Mouse (Mus musculus): ENCODE measurements around the gene Sacm1l. TPM values are rescaled to one million over a fixed set of nuclear protein-coding genes. Genes with fewer than 3 reads are reported as not detected.

Gene Sacm1l
- total and polyA plus RNA-seq, 2 experiments = 7.7 to 74.3 TPM

DNA sequence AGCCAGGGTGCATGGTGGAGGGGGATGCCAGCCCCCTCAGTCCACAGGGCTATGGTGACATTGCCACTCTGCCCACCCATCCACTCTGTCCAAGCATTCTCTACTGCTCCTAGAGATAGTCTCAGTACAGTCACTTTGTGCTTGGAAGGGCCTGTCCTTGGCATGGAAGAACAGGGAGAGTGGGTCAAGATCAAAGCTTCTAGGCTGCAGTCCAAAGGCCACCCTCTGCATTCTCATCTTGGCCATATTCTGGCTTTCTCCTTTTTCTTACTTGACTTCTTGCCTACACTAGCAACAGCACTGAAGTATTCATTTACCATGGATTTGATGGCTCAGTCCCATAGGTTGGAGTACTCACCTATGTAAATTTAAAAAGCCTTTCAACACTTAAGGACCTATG lies 108.7 kb downstream of the Sacm1l start:
- Histone ChIP-seq H3K9ac (ENCODE audit: low read depth, low read length) (no peak overlapping the region), H3K27me3 (ENCODE audit: control insufficient read depth, insufficient read depth, low read length) (no peaks in the 10 kb centered on the region), H3K79me2 (ENCODE audit: control insufficient read depth, insufficient read depth, low read length) (no peaks in the 10 kb centered on the region), H3K27ac (replicated peaks; ENCODE audit: insufficient read depth, low read depth, low read length) (no peak overlapping the region), H3K4me3 (ENCODE audit: insufficient read depth, low read depth, low read length) (no peak overlapping the region), H3K4me1 (ENCODE audit: control insufficient read depth, insufficient read depth, low read length) (no peaks in the 10 kb centered on the region), H3K36me3 (ENCODE audit: control insufficient read depth, insufficient read depth, low read length) (no peaks in the 10 kb centered on the region)
- DNase-seq (ENCODE audit: extremely low read depth, low read depth, low spot score) = no peak
- TF ChIP-seq CTCF (IDR thresholded peaks at IDR 0.05; ENCODE audit: low read depth, low read length) = no peak
- no peak for TF ChIP-seq POLR2A (IDR thresholded peaks at IDR 0.05; ENCODE audit: extremely low read depth, insufficient read depth, low read length)

DNA sequence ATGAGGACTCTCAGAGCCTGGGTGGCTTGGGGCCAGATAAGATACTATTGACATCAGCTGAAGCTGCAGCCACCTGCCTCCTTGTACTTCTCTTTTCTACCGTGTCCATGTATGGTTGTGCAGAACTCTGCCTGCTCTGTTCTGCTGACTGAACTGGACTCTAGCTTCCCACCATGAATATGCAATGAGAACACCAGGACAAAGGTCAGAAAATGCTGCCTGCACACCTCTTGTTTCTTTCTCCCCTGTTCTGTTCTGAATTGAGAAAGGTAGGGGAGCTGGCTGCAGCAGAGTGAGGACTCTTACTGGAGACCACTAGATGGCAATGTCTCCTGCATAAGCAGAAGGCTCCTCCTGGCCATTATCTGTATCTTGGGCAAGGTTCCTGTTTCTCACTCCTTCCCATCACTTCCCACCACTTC lies 109.1 kb downstream of the Sacm1l start:
- Histone ChIP-seq H3K36me3 (ENCODE audit: control insufficient read depth, insufficient read depth, low read length) (no peaks in the 10 kb centered on the region), H3K27me3 (ENCODE audit: control insufficient read depth, insufficient read depth, low read length) (no peaks in the 10 kb centered on the region), H3K27ac (replicated peaks; ENCODE audit: insufficient read depth, low read depth, low read length) (no peak overlapping the region), H3K79me2 (ENCODE audit: control insufficient read depth, insufficient read depth, low read length) (no peaks in the 10 kb centered on the region), H3K4me3 (ENCODE audit: insufficient read depth, low read depth, low read length) (no peak overlapping the region), H3K4me1 (ENCODE audit: control insufficient read depth, insufficient read depth, low read length) (no peaks in the 10 kb centered on the region), H3K9ac (ENCODE audit: low read depth, low read length) (no peak overlapping the region)
- peak; percentile 32 for DNase-seq (ENCODE audit: extremely low read depth, low read depth, low spot score)
- TF ChIP-seq POLR2A (IDR thresholded peaks at IDR 0.05; ENCODE audit: extremely low read depth, insufficient read depth, low read length) (no peak), CTCF (IDR thresholded peaks at IDR 0.05; ENCODE audit: low read depth, low read length) (peak; percentile 44; the same call in 1 of the 2 replicates)
- WGBS = 36% methylated on average over 1 of the region's 1 CpGs

DNA sequence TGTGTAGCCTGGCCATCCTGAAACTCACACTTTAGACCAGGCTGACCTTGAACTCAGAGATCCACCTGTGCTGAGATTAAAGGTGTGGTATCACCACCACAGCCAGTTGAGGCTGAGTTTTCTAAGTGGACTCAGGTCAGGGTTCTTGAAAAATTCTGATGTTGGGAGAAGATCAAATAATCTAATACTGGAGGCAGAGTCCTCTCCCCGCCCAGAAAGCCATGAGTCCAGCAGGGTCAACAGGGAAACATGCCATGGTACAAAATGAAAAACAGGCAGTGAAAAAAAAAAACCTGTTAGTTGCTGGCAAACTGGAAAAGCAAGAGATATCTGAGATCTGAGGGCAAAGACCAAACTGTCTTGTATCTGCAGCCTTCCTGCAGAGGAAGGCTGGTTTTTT lies 110.5 kb downstream of the Sacm1l start:
- H3K27me3 ChIP-seq (ENCODE audit: control insufficient read depth, insufficient read depth, low read length) = no peaks in the 10 kb centered on the region
- no peaks in the 10 kb centered on the region for H3K36me3 ChIP-seq (ENCODE audit: control insufficient read depth, insufficient read depth, low read length)
- H3K79me2 ChIP-seq (ENCODE audit: control insufficient read depth, insufficient read depth, low read length) = no peaks in the 10 kb centered on the region
- 23% methylated on average over 1 of the region's 1 CpGs for WGBS
- TF ChIP-seq POLR2A (IDR thresholded peaks at IDR 0.05; ENCODE audit: extremely low read depth, insufficient read depth, low read length) (no peak), CTCF (IDR thresholded peaks at IDR 0.05; ENCODE audit: low read depth, low read length) (no peak)
- no peak overlapping the region for H3K4me3 ChIP-seq (ENCODE audit: insufficient read depth, low read depth, low read length)
- peak; percentile 67 for DNase-seq (ENCODE audit: extremely low read depth, low read depth, low spot score)
- H3K9ac ChIP-seq (ENCODE audit: low read depth, low read length) = no peak overlapping the region
- no peak overlapping the region for H3K27ac ChIP-seq (replicated peaks; ENCODE audit: insufficient read depth, low read depth, low read length)
- no peaks in the 10 kb centered on the region for H3K4me1 ChIP-seq (ENCODE audit: control insufficient read depth, insufficient read depth, low read length)

Other genes starting within 250 kb of the Sacm1l start
- 22.8 and 24.1 TPM in 2 replicates for gene Lars2, start 162.8 kb upstream of the Sacm1l start, total RNA-seq (2014; rRNA removed)
- gene Lars2, start 162.8 kb upstream of the Sacm1l start, polyA plus RNA-seq (2012; rRNA removed) = 482 and 827 TPM in 2 replicates
- 19.7 and 22.2 TPM in 2 replicates for gene Limd1, start 51.1 kb upstream of the Sacm1l start, total RNA-seq (2014; rRNA removed)
- 15.9 and 24.6 TPM in 2 replicates for gene Limd1, start 51.1 kb upstream of the Sacm1l start, polyA plus RNA-seq (2012; rRNA removed)
- gene Slc6a20b, start 102.8 kb downstream of the Sacm1l start, total RNA-seq (2014; rRNA removed) = 0.07 TPM in 1 of 2 replicates, not detected in the other
- gene Slc6a20b, start 102.8 kb downstream of the Sacm1l start, polyA plus RNA-seq (2012; rRNA removed) = not detected in 2 replicates
- 0.18 and 0.20 TPM in 2 replicates for gene Ccr9, start 148.7 kb downstream of the Sacm1l start, total RNA-seq (2014; rRNA removed)
- 0.21 and 0.22 TPM in 2 replicates for gene Ccr9, start 148.7 kb downstream of the Sacm1l start, polyA plus RNA-seq (2012; rRNA removed)
- gene Slc6a20a, start 149.1 kb downstream of the Sacm1l start, total RNA-seq (2014; rRNA removed) = not detected in 2 replicates
- not detected in 2 replicates for gene Slc6a20a, start 149.1 kb downstream of the Sacm1l start, polyA plus RNA-seq (2012; rRNA removed)
- gene Lztfl1, start 187.9 kb downstream of the Sacm1l start, total RNA-seq (2014; rRNA removed) = 6.5 and 9.7 TPM in 2 replicates
- gene Lztfl1, start 187.9 kb downstream of the Sacm1l start, polyA plus RNA-seq (2012; rRNA removed) = 0.80 and 1.8 TPM in 2 replicates

All from liver, adult 2 months (tissue).